Mouse (Mus musculus) c-Kit-positive CD71-positive TER-119-positive erythroid progenitor cells, embryonic 14.5 days (primary cell): Measurements from ENCODE around the gene Dthd1.

Experiments
- DNase-seq: peaks from one replicate; pipeline ENCODE4 v3.0.0-alpha.2; 2013; ENCODE audit warnings: low spot score

Gene Dthd1

DNA sequence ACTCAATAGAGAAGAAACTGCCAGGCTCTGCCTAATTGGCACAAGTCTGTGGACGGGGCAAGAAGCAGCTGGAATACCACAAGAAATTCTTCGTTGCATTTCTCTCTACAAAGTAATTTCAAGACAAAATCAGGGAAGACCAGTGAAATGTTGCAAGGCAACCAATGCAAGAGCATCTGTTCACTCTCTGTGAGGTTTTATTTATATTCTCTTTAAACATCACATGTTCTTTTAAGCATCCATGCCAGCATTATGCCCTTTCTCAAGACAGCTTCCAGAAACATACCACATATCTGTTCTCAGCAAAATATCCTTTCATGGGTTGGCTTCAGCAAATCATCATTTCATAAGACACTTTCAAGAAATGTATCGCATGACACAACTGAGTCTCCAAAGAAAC lies 50.7 kb downstream of the Dthd1 start:
- no peak for DNase-seq

DNA sequence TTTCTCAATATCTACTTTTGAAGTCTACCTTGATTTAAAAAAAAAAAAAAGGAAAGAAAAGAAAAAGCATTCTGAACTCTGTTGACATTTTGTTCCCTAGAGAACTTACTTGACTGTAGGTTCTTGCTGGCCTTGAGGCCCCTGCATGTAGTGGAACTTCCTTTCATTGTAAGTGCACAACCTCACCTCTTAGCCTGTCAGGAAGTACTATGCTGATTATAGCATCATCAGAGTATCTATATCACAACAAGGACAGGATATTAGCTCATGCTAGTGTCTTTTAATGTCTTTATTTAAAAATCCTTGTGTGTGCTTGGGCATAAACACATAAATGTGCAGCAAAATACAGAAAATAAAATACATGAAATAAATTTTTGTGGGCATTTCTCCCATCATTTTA lies 53.4 kb downstream of the Dthd1 start:
- DNase-seq: no peak

DNA sequence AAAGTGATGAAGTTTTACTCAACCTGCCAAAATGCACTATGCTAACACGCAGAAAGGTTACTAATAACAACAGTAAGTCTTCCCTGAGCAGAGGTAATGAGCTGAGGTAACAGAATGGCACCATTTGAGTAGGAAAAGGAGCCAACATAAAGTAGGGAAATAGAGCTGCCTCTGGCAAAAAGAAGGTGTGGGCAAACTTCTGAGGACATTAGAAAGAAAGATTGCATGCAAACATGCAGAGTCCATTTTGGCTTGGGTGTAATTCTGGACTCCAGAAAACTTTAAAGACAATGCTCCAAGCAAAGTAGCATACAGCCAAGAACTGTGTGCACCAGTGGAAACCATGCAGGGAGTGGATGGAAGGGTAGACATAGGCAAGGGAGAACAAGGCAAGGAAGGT lies 65.9 kb downstream of the Dthd1 start:
- DNase-seq: no peak

DNA sequence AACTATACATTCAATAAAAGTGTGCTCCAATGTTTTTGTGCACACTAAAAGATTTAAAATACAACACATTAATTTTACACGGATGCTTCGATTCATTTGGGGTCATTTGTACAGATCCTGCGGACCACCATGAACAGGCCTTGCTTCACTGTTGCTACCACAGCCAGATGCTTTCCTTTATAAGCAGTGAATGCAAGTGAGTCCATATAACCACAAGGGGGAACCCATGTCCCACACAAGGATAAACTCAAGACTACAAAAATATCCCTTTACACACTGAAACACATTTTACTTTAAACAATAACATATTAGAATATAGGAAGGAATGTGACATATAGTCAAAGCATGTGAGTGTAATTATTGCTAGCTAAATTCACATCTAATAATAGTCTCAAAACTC lies 81.7 kb downstream of the Dthd1 start:
- DNase-seq: no peak

DNA sequence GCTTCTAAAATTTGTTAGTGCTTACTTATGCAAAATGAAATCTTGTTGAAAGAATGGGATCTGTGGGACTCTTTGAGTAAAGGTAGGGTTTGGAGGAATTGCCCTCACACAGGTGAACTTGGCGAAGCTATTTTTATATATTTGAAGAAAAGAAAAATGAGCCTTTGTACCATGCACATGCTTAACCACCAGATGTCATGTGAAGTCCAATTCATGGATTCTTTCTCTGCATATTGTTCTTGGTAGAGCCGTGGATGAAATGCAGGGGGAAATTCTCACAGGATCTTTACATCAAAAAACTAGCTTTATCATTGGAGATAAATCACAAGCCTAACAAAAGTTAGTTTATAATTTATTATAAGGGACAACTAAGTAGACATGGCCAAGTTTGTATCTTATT lies 93.3 kb downstream of the Dthd1 start:
- DNase-seq: no peak

DNA sequence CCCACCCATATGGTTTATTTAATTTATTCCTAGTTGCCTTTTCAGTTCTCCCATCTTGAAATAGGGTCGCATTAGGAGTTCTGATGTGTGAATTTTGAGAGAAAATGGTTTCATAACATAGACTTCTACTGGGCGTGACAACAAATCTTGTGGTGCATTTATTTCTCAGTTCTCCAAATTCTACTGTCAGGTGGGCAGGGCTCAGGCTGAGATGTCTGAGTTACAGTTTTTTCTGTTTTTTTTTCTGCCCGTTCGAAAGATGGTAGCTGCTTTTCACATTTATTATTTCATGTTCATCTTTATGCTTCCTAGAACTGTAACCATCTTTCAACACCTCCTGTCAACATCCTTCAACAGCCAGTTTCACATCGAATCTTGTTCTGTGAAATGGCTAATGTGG lies 95.5 kb downstream of the Dthd1 start:
- no peak for DNase-seq

DNA sequence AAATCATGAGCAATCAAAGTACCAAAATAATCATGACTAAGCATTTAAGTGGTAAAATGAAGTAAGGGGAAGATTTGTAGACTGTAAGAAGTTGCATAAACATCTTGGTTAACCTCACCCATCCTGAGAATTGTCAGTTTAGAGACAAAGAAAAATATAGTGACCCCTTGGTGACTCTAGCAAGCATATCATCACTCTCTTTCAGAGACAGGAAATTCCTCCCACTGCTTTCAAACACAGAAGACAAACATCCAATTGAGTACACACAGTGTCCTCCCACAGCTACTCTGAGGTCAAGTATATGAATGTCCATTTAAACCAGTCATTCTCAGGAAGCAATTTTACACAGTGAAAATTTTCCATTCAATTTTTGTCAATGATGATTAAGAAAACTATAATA lies 111.0 kb downstream of the Dthd1 start:
- no peak for DNase-seq
